Mouse (Mus musculus) CD8-positive naive resting alpha-beta T cell, adult 57 days (primary cell): ENCODE results near the gene Rac3. TPM values are rescaled to one million over a fixed set of nuclear protein-coding genes. Genes with fewer than 3 reads are reported as not detected.

Experiments
- total RNA-seq: library from RNA; stranded (reverse); gene quantifications from one replicate; pipeline ENCODE4 v1.2.4, GENCODE M21; 2023

The Rac3 gene
- total RNA-seq, result 1.7 TPM

DNA sequence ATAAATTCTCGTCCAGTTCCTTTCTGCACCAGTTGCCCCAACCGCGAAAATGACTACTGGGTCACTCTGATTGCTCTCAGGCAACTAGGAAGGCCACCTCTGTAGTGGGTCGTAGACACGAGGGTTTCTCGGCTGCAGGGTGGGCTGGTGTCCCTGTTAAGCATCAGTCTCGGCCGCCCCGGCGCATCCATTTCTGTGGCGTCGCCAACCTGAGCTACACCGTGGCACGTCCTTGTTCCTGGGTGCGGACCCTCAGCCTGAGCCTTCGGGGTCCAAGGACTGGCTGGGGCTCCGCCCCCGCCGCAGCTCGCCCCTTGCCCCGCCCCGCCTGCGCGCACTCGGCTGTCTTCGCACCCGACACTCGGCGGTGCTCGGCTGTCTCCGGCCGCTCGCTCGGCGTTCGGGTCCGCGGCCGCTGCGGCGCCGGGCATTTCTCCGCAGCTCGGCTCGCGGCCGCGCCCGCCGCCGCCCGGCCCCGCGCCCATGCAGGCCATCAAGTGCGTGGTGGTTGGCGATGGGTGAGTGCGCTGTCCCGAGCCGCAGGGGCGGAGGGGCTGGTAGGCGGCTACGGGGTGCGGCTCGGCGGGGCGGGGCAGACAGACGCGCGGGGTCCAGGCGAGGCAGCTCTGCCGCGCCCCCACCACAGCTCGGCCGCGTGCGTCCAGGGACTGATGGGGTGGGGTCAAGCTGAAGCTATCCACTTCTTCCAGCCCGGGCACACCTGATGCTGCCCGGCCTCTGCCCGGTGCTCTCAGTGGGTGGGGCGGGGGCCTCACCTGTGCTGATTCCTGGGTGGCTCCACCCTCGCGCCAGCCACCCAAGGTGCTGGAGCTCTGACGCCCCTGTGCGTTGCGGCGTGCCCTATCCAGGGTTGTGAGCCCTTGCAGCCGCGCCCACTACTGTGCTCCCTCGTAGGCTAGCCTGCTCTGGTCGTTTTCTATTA lies at the start of gene Rac3:
Gene Rac3, plus strand, starts transcription at position 347 of the 943 bp plus-strand sequence.

DNA sequence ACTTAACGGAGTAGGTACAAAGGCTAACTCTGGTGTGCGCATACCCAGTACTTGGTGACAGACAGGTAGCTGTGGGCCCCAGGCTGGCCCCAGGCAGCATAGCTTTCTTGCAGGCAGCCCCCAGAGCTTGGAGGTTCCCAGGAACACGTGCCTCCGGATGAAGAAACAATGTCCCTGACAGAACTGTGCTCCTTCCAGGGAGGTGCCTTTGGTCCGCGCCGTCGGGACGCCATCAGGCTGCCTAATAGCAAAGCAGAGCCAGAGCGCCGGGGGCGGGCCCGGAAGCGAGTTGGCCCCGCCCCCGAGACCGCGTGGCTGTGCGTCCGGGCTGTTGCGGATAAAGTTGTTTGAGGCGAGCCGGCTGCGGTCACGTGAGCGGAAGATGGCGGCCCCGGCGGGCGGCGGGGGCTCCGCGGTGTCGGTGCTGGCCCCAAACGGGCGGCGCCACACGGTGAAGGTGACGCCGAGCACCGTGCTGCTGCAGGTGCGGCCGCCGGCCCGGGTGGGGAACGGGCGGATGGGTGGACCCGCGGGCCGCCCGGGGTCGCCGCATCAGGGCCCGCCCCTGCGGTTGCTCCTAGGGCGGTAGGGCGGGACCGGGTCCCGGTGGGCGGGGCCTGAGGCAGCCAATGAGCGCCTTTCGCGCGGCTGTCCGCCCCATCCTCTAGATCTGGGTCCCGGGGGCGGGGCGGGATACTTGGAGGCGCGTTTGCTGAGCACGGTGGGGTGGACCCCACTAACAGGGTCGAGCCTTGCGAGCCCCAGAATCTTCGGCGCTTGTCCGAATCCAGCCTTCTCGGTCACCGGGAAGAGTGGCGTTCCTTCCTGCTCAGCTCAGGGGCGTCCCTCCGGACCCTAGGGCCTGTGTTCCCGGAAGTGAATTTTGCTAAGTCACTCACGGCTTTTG lies 48.3 kb upstream of the Rac3 start, which contains the start of gene Aspscr1:
Gene Aspscr1, plus strand, starts transcription at position 287 of the 907 bp plus-strand sequence.

DNA sequence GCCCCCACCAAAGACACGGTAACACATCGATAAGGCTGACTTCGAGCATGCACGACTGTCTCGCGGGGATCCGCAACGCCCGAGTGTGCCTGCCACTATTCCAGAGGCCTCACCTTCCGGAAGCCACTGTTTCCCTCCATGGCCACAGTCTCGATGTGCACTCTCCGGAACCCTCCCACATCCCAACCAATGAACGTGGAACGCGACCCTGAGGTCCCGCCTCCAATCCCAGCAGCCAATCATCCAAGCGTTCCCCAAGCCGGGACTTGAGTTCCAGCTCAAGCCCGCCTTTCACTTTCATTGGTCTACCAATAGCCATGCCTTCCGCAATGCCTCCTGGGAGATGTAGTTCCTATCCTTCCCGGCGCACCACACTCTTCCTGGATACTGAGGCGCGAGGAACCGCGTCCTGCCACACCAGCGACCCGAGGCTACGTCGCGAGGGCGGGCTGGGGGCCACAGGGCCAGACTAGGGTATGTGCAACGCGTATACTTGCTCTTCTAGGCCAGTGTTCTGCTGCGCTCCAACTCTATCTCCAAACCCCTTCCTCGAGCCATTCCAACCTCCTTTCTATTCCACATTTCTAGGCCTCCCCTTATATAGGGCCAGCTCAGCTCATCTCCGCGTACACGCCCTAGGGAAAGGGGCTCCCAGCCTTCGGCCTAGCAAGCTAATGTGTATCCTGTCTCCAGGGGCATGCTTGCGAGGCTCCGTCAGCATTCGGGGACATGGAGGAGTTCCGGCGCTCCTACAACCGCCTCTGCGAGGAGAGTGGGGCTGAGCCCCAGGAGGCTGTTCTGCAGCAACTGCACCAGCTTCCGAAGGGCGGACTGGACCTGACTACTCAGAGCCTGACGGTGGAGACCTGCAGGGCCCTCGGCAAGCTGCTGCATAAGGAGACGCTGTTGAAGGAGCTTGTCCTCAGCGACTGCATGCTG lies 7.4 kb upstream of the Rac3 start, which contains the start of the genes Cenpx and Lrrc45:
Gene Cenpx, minus strand, starts transcription at position 159 of the 939 bp plus-strand sequence.
Gene Lrrc45, plus strand, starts transcription at position 346 of the 939 bp plus-strand sequence.

DNA sequence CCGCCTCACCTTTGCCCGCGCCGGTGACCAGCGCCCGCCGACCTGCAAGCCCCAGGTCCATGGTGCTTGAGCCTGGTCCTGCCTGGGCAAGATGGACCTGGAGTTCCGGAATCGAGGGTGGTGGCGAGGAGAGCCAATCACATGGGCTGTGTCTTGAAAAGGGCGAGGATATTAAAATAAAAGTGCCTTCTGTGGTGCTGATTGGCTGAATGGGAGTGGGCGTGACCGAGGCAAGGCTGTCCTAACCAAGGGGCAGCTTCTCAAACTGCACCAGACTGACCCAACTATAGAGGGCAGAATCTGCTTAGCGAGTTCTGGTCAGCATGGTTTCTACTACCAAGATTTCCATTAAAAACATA lies 5.9 kb downstream of the Rac3 start, which contains the start of gene Dcxr:
Gene Dcxr, minus strand, starts transcription at position 113 of the 359 bp plus-strand sequence.

DNA sequence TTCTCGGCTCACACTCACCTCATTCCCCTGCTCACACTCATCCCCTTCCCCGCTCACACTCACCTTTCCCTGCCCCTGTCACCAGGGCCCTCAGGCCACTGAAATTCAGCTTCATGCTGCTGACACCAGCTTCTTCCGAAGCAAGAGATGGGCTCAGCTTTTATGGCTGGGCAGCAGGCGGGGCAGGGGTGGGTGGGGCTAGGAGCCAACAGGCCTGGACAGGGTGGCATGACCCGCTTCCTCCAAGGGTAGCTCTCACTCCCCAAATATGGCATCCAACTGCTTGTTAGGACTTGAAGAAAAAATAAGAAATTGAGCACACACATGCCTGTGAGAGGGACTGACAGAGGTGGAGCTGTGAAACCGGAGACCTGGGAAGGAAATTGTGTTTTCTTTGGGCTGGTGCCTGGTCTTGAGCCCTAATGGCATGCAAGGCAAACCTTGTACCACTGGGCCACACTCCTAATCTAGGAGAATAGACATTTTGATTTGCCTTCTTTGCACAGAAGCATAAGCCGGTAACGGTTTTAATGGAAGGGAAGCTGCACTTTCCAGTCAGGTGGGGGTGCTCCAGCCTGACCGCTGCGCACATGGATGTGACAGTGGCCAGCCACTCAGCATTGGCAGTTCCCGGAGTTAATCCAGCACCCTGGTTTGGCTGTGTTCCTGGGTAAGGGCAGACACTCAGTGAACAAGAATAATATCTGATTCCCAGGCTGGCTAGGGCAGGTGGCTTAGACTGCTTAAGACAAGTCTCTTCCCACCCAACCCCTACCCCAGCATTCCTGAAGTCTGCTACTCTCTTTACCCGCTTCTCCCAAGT lies 10.8 kb downstream of the Rac3 start, which contains the start of gene Cbr2:
Gene Cbr2, minus strand, starts transcription at position 257 of the 823 bp plus-strand sequence.

DNA sequence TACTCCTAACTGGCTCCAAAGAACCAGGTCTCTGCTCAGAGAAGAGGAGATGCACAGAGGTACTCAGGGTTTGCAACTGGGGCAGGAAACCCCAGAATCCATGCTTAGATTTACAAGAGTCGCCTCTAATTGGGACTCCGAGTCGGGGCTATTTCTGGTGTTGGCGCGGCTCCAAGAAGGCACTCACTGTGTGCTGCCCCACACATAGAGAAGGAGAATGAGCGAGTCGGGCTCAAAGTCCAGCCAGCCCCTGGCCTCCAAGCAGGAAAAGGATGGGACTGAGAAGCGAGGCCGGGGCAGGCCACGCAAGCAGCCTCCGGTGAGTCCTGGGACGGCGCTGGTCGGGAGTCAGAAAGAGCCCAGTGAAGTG lies 41.4 kb downstream of the Rac3 start, which contains the start of gene Hmga1b:
Gene Hmga1b, plus strand, starts transcription at position 123 of the 370 bp plus-strand sequence.

Other genes with a start within 250 kb of the Rac3 start
- 36.0 TPM for gene Mrpl12, start 236.9 kb upstream of the Rac3 start, total RNA-seq
- 11.0 TPM for gene Slc25a10, start 229.6 kb upstream of the Rac3 start, total RNA-seq
- gene Gcgr, start 190.8 kb upstream of the Rac3 start, total RNA-seq, result not detected
- 41.2 TPM for gene Mcrip1, start 171.7 kb upstream of the Rac3 start, total RNA-seq
- gene Ppp1r27, start 170.3 kb upstream of the Rac3 start, total RNA-seq, result not detected
- gene P4hb, start 148.2 kb upstream of the Rac3 start, total RNA-seq, result 159 TPM
- 371 TPM for gene Arhgdia, start 139.8 kb upstream of the Rac3 start, total RNA-seq
- gene Alyref, start 123.1 kb upstream of the Rac3 start, total RNA-seq, result 93.3 TPM
- 84.8 TPM for gene Anapc11, start 123.0 kb upstream of the Rac3 start, total RNA-seq
- gene Npb, start 113.0 kb upstream of the Rac3 start, total RNA-seq, result 3.2 TPM
- 121 TPM for gene Pcyt2, start 103.5 kb upstream of the Rac3 start, total RNA-seq
- gene Sirt7, start 96.2 kb upstream of the Rac3 start, total RNA-seq, result 126 TPM
- 28.8 TPM for gene Mafg, start 87.9 kb upstream of the Rac3 start, total RNA-seq
- gene Pycr1, start 77.7 kb upstream of the Rac3 start, total RNA-seq, result 1.9 TPM
- gene Myadml2, start 73.3 kb upstream of the Rac3 start, total RNA-seq, result not detected
- gene Notum, start 60.3 kb upstream of the Rac3 start, total RNA-seq, result not detected
- gene Aspscr1, start 48.5 kb upstream of the Rac3 start, total RNA-seq, result 104 TPM
- 33.8 TPM for gene Cenpx, start 7.7 kb upstream of the Rac3 start, total RNA-seq
- 28.8 TPM for gene Lrrc45, start 7.5 kb upstream of the Rac3 start, total RNA-seq
- not detected for gene Dcxr, start 5.8 kb downstream of the Rac3 start, total RNA-seq
- gene Cbr2, start 10.6 kb downstream of the Rac3 start, total RNA-seq, result not detected
- gene Hmga1b, start 41.3 kb downstream of the Rac3 start, total RNA-seq, result 35.1 TPM
- 13.1 TPM for gene Rfng, start 62.7 kb downstream of the Rac3 start, total RNA-seq
- 55.1 TPM for gene Gps1, start 62.8 kb downstream of the Rac3 start, total RNA-seq
- gene Dus1l, start 74.9 kb downstream of the Rac3 start, total RNA-seq, result 48.2 TPM
- gene Fasn, start 103.1 kb downstream of the Rac3 start, total RNA-seq, result 110 TPM
- gene Ccdc57, start 211.4 kb downstream of the Rac3 start, total RNA-seq, result 0.49 TPM
- 2.2 TPM for gene Slc16a3, start 227.0 kb downstream of the Rac3 start, total RNA-seq